7 mouse cellular contexts compared by ENCODE assay signal in genomic region chr2:153778638-153779362, GRCm38 (mm10). TPM values are rescaled to one million over a fixed set of nuclear protein-coding genes. Genes with fewer than 3 reads are reported as not detected.
A peak's percentile ranks its signal among the peaks of the same experiment; 100 is the strongest.
DNase-seq lines count a peak whose midpoint lies in the region; ATAC-seq and TF ChIP-seq lines count a peak whose summit lies in the region.

No protein-coding gene starts in this region.

- H3K9ac ChIP-seq in embryonic facial prominence, embryonic 12.5 days: peak overlapping the region; percentile 41; the same call in 1 of the 2 replicates
- H3K9ac ChIP-seq in heart, adult 2 months (ENCODE audit: low read depth, low read length): peak overlapping the region; percentile 35
- peak overlapping the region; percentile 21; the same call in 1 of the 2 replicates for H3K9ac ChIP-seq in limb, embryonic 13.5 days
- no peak overlapping the region for H3K9ac ChIP-seq in midbrain, embryonic 15.5 days

- no peak for TF ChIP-seq EP300 in heart, adult 2 months (IDR thresholded peaks at IDR 0.05; ENCODE audit: insufficient read depth, low read depth, low read length)

- intact Hi-C loops in heart, adult 2 months (cut with DNase I): no loop called here

- peak overlapping the region; percentile 65 for H3K4me2 ChIP-seq in embryonic facial prominence, embryonic 12.5 days (replicated peaks)
- peak overlapping the region; percentile 72 for H3K4me2 ChIP-seq in limb, embryonic 13.5 days (replicated peaks)
- H3K4me2 ChIP-seq in midbrain, embryonic 15.5 days: peak overlapping the region; percentile 54

- peak overlapping the region; percentile 28 for H3K4me3 ChIP-seq in embryonic facial prominence, embryonic 12.5 days
- peak overlapping the region; percentile 50 for H3K4me3 ChIP-seq in heart, adult 2 months
- H3K4me3 ChIP-seq in limb, embryonic 13.5 days: peak overlapping the region; percentile 37
- H3K4me3 ChIP-seq in midbrain, embryonic 15.5 days: peak overlapping the region; percentile 29

- H3K79me2 ChIP-seq in heart, adult 2 months (replicated peaks; ENCODE audit: control insufficient read depth, insufficient read depth, low read length): no peaks in the 10 kb centered on the region

- peak; percentile 93 for DNase-seq in adrenal gland, postnatal 14 days
- peak; percentile 85 to 87 for DNase-seq in heart, adult 2 months
- peak; percentile 79 for DNase-seq in kidney, adult 18-20 months
- peak; percentile 71 to 85 for DNase-seq in spleen, adult 18-20 months

- H3K27ac ChIP-seq in embryonic facial prominence, embryonic 12.5 days: no peak overlapping the region
- no peak overlapping the region for H3K27ac ChIP-seq in heart, adult 2 months
- no peak overlapping the region for H3K27ac ChIP-seq in limb, embryonic 13.5 days
- H3K27ac ChIP-seq in midbrain, embryonic 15.5 days: no peak overlapping the region

- 0 out of 2 replicates have a peak, but pooled peaks cover 6% of the 10 kb centered on the region for H3K36me3 ChIP-seq in embryonic facial prominence, embryonic 12.5 days
- no peaks in the 10 kb centered on the region for H3K36me3 ChIP-seq in heart, adult 2 months (ENCODE audit: control insufficient read depth, insufficient read depth, low read length)
- peaks cover 5% of the 10 kb centered on the region for H3K36me3 ChIP-seq in limb, embryonic 13.5 days
- peaks cover 4% of the 10 kb centered on the region; the same call in 1 of the 2 replicates for H3K36me3 ChIP-seq in midbrain, embryonic 15.5 days (replicated peaks)

- no peaks in the 10 kb centered on the region for H3K9me3 ChIP-seq in embryonic facial prominence, embryonic 12.5 days
- H3K9me3 ChIP-seq in limb, embryonic 13.5 days: no peaks in the 10 kb centered on the region
- H3K9me3 ChIP-seq in midbrain, embryonic 15.5 days: no peaks in the 10 kb centered on the region

- ATAC-seq in embryonic facial prominence, embryonic 12.5 days (ENCODE audit: insufficient number of reproducible peaks, insufficient read depth, low FRiP score, low TSS enrichment): peak; percentile 83; the same call in 1 of the 2 replicates
- peak; percentile 91 for ATAC-seq in limb, embryonic 13.5 days (ENCODE audit: low FRiP score, low read depth)
- peak; percentile 77 for ATAC-seq in midbrain, embryonic 15.5 days (replicated peaks)

- H3K4me1 ChIP-seq in embryonic facial prominence, embryonic 12.5 days: peaks cover 6% of the 10 kb centered on the region; the same call in 1 of the 2 replicates
- H3K4me1 ChIP-seq in heart, adult 2 months (ENCODE audit: control insufficient read depth, insufficient read depth, low read length): peaks cover 3% of the 10 kb centered on the region; the same call in 1 of the 2 replicates
- peaks cover 12% of the 10 kb centered on the region; the same call in 1 of the 2 replicates for H3K4me1 ChIP-seq in limb, embryonic 13.5 days
- peaks cover 6% of the 10 kb centered on the region for H3K4me1 ChIP-seq in midbrain, embryonic 15.5 days

- H3K27me3 ChIP-seq in embryonic facial prominence, embryonic 12.5 days: no peaks in the 10 kb centered on the region
- H3K27me3 ChIP-seq in heart, adult 2 months (ENCODE audit: control insufficient read depth, insufficient read depth, low read length): no peaks in the 10 kb centered on the region
- no peaks in the 10 kb centered on the region for H3K27me3 ChIP-seq in limb, embryonic 13.5 days
- no peaks in the 10 kb centered on the region for H3K27me3 ChIP-seq in midbrain, embryonic 15.5 days (replicated peaks)

- TF ChIP-seq CTCF in heart, adult 2 months (IDR thresholded peaks at IDR 0.05): no peak

- TF ChIP-seq POLR2A in heart, adult 2 months (IDR thresholded peaks at IDR 0.05; ENCODE audit: insufficient read depth, low read depth, low read length): no peak

- whole genome bisulfite sequencing in embryonic facial prominence, embryonic 12.5 days: 11% methylated on average over 24 of the region's 24 CpGs
- WGBS in heart, adult 2 months: 5% methylated on average over 24 of the region's 24 CpGs
- 12% methylated on average over 23 of the region's 24 CpGs for WGBS in limb, embryonic 13.5 days
- WGBS in midbrain, embryonic 15.5 days: 15% methylated on average over 24 of the region's 24 CpGs

RNA-seq across cellular contexts. Expression of gene Efcab8, which starts 0.9 kb away (rescaled TPM):
- not detected in 2 replicates for total RNA-seq in adrenal gland, postnatal 14 days (2021)
- polyA plus RNA-seq in embryonic facial prominence, embryonic 12.5 days (2016; fragmentation: Nextera tagmentation; extraction: Ambion mirVana): 0.04 and 0.09 TPM in 2 replicates
- not detected for total RNA-seq in heart, adult 2 months (2021)
- polyA plus RNA-seq in heart, adult 2 months (2012; rRNA removed): 0.06 and 0.10 TPM in 2 replicates
- polyA plus RNA-seq in limb, embryonic 13.5 days (2015; fragmentation: Nextera tagmentation; extraction: Ambion mirVana): 0.09 and 0.15 TPM in 2 replicates
- polyA plus RNA-seq in midbrain, embryonic 15.5 days (2015; fragmentation: Nextera tagmentation; extraction: Ambion mirVana): 0.04 TPM in 2 replicates

RNA-seq across cellular contexts. Expression of gene Mapre1, which starts 37.7 kb away (rescaled TPM):
- total RNA-seq in adrenal gland, postnatal 14 days (2021): 99.4 and 105 TPM in 2 replicates
- polyA plus RNA-seq in embryonic facial prominence, embryonic 12.5 days (2016; fragmentation: Nextera tagmentation; extraction: Ambion mirVana): 246 and 284 TPM in 2 replicates
- total RNA-seq in heart, adult 2 months (2021): 10 to 100 TPM; 49.6 to 50.4 TPM
- 7.0 and 14.7 TPM in 2 replicates for polyA plus RNA-seq in heart, adult 2 months (2012; rRNA removed)
- polyA plus RNA-seq in limb, embryonic 13.5 days (2015; fragmentation: Nextera tagmentation; extraction: Ambion mirVana): 224 and 228 TPM in 2 replicates
- polyA plus RNA-seq in midbrain, embryonic 15.5 days (2015; fragmentation: Nextera tagmentation; extraction: Ambion mirVana): 333 and 370 TPM in 2 replicates

Comparison
In these comparisons a context has a peak if more than half of its experiments do, and no peak if none do; other contexts are left out.
1. RNA of gene Mapre1, which starts 37.7 kb away (polyA plus RNA-seq): 333 to 370 TPM in midbrain, embryonic 15.5 days, 246 to 284 TPM in embryonic facial prominence, embryonic 12.5 days and 224 to 228 TPM in limb, embryonic 13.5 days; 7.0 to 14.7 TPM in heart, adult 2 months; every median in the first group is over 10 times any median in the second.
2. Peak in every context shown above with its lines, with median percentiles within 50 percentile points of each other: DNase-seq, ATAC-seq, H3K4me2 ChIP-seq and H3K4me3 ChIP-seq.